Mouse (Mus musculus) spleen, adult 2 months (tissue): ENCODE measurements around the gene Fermt2. TPM values are rescaled to one million over a fixed set of nuclear protein-coding genes. Genes with fewer than 3 reads are reported as not detected.

Experiments
- DNase-seq, 2 experiments: peaks; one replicate each; pipeline versions ENCODE4 v3.0.0 to v3.0.0-alpha.2; 2012 to 2021; ENCODE audit warnings: low spot score in 2 of 2, low read depth in 1 of 2
- H3K27ac ChIP-seq: fragments of 200-500 bp; 2 replicates; pipeline ENCODE4 v1.5.1; 2012; ENCODE audit warnings: low read length, inconsistent platforms; ENCODE audit not compliant: insufficient read depth
- H3K27me3 ChIP-seq: fragments of 200-500 bp; 2 replicates; pipeline ENCODE4 v1.6.1; 2012; ENCODE audit warnings: mild to moderate bottlenecking, moderate library complexity, low read length, inconsistent platforms; ENCODE audit not compliant: control insufficient read depth, insufficient read depth
- H3K36me3 ChIP-seq: fragments of 200-500 bp; 2 replicates; pipeline ENCODE4 v1.6.1; 2012; ENCODE audit warnings: mild to moderate bottlenecking, low read length, inconsistent platforms; ENCODE audit not compliant: control insufficient read depth, insufficient read depth
- H3K4me1 ChIP-seq: fragments of 200-500 bp; 2 replicates; pipeline ENCODE4 v1.6.1; 2011; ENCODE audit warnings: inconsistent platforms; ENCODE audit not compliant: control insufficient read depth, insufficient read depth, insufficient read length
- H3K4me3 ChIP-seq: fragments of 200-500 bp; 2 replicates; pipeline ENCODE4 v1.5.1; 2011; ENCODE audit warnings: mild to moderate bottlenecking, inconsistent platforms; ENCODE audit not compliant: insufficient read depth, insufficient read length; ENCODE audit errors: extremely low read depth
- CTCF ChIP-seq: fragments of 200-500 bp; IDR thresholded peaks from 2 replicates; pipeline ENCODE4 v1.5.1; 2011; ENCODE audit warnings: mild to moderate bottlenecking, inconsistent platforms; ENCODE audit not compliant: insufficient read depth, insufficient read length, insufficient replicate concordance; ENCODE audit errors: extremely low read depth
- POLR2A ChIP-seq: fragments of 200-500 bp; IDR thresholded peaks from 2 replicates; pipeline ENCODE4 v1.6.1; 2011; ENCODE audit warnings: low read depth, low read length, inconsistent platforms
- WGBS: fragments of 180-500 bp; shearing (Covaris S2); methylation state at CpG from one replicate; pipeline ENCODE4 v1.1.7; 2018; 5-methylcytosine and 5-hydroxymethylcytosine counted together
- polyA plus RNA-seq: library from polyadenylated mRNA; depleted of rRNA; stranded (reverse); fragments of >200 nt; gene quantifications from 2 replicates; pipeline ENCODE4 v1.2.3, GENCODE M21; 2012

Fermt2 gene
- polyA plus RNA-seq, 1 experiment: 7.9 TPM

DNA sequence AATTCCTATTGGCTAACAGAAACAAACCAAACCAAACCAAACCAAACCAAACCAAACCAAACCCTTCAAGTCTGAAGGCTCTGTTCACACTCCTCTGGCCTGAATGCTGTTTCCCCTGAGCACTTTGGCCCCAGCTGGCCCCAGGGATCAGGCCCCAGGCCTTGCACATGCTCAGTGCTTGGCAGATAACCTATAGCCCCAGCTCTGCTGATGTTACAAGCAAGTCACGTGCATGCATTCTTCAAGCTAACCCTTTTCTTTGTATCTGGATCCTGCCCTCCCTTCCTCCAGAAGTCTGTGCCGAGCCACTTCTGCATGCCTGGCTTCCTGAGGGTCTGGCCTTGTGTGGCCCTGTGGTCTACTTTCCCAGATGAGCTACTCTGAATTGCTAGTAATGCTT is 78.8 kb downstream of the Fermt2 start:
- no peaks in the 10 kb centered on the region for H3K36me3 ChIP-seq
- DNase-seq: no peak
- no peaks in the 10 kb centered on the region for H3K27me3 ChIP-seq
- 32% methylated on average over 2 of the region's 2 CpGs for WGBS
- TF ChIP-seq CTCF (no peak), POLR2A (no peak)
- no peaks in the 10 kb centered on the region for H3K4me1 ChIP-seq
- no peak overlapping the region for H3K27ac ChIP-seq
- H3K4me3 ChIP-seq: no peak overlapping the region

DNA sequence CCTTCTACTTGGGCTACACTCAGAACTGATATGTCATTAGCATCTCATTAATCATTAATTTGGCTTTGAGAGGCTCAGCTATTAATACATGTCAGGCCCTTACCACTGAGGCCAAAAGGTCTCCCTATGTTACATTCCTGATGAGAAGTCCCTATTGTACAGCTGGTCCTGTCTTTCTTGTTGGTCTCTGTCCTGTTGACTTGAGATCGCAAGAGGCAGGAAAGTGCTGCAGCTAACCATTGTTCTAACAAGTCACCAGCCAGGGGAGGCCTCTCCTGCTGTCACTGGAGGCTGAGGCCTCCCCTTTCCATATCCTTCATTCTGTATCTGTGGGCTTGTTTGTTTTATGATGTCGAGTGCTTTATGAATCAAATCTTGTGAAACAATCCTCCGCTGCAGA is 83.1 kb downstream of the Fermt2 start:
- Histone ChIP-seq H3K4me3 (no peak overlapping the region), H3K27ac (no peak overlapping the region), H3K4me1 (no peaks in the 10 kb centered on the region), H3K36me3 (no peaks in the 10 kb centered on the region), H3K27me3 (no peaks in the 10 kb centered on the region)
- WGBS: 86% methylated on average over 3 of the region's 3 CpGs
- DNase-seq: no peak
- TF ChIP-seq CTCF: no peak
- no peak for TF ChIP-seq POLR2A

DNA sequence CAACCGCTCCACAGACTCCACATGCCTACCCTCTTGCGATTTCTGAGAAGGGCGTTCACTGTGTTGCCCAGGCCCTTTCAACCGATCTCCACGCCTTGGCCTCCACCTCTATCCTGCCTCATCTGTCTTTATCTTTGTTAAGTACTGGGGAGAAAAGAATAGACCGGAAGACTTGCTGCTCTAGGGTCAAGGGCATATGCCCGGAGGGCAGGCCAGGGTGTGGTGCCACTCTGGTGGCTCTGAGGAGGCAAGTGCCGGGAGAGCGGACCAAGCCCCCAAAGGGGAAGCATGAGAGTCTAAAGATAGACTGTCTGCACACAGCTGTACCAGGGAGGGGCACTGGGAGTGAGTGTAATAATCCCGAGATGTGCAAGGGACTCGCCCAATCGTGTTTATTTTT is 84.5 kb downstream of the Fermt2 start:
- 76% methylated on average over 12 of the region's 12 CpGs for WGBS
- H3K27me3 ChIP-seq: no peaks in the 10 kb centered on the region
- DNase-seq: no peak
- H3K27ac ChIP-seq: no peak overlapping the region
- no peaks in the 10 kb centered on the region for H3K36me3 ChIP-seq
- no peaks in the 10 kb centered on the region for H3K4me1 ChIP-seq
- no peak overlapping the region for H3K4me3 ChIP-seq
- no peak for TF ChIP-seq CTCF
- no peak for TF ChIP-seq POLR2A

DNA sequence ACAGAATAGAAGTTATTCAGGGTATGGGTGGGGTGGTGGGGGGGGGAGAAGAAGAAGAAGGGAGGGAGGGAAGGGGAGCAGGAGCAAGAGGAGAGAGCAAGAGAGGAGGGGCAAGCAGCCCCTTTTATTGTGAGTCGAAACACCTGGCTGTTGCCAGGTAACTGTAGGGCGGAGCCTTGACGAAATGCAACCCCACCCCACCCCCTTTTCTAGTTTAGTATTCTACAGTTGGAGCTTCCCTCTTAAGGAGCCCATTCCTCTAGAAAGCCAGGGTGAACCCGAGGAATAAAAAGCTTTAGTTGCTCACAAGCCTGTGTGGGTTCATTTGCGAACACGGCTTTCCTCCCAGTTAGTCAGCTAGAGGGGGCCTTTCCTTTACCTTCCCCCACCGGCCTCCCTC is 85.0 kb downstream of the Fermt2 start:
- Histone ChIP-seq H3K4me3 (no peak overlapping the region), H3K4me1 (no peaks in the 10 kb centered on the region), H3K27ac (no peak overlapping the region), H3K27me3 (no peaks in the 10 kb centered on the region), H3K36me3 (no peaks in the 10 kb centered on the region)
- no peak for DNase-seq
- 80% methylated on average over 7 of the region's 7 CpGs for WGBS
- TF ChIP-seq CTCF (no peak), POLR2A (no peak)

DNA sequence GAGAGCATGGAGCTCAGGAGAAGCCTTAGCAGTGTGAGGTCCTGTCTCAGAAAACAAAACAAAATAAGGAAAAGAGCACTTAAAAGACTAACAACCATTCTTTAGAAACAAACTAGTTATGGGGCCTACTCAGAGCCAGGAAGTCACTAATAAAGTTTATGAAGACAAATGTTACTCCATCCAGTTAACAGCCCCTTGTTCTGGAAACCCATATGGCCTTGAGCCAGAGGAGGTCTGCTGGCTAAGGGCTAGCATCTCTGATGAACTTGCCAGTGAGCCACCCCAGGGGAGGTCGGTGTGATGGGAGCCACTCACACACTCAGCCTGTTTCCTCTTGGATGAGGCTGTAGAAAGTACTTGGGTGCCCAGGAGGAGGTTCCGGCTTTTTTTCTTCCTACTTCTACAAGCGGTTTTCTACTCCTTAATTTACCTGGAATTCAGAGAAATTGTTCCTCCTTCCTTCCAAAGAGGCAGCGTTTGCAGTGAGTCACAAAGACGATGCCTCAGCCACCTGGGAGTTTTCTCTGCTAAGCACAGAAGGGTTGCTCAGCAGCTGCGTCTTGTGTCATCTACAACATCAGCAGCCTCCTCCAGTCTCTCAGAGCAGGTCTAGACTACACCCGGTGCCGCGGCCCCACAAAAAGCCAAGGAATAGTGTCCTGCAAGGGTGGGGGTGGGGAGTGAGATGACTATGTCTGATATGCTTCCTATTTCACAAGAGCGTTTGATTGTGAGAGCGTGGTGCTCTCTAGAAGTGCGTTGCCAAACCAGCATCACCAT is 86.9 kb downstream of the Fermt2 start:
- H3K27me3 ChIP-seq: no peaks in the 10 kb centered on the region
- WGBS: 53% methylated on average over 12 of the region's 12 CpGs
- H3K4me1 ChIP-seq: no peaks in the 10 kb centered on the region
- TF ChIP-seq POLR2A: no peak
- TF ChIP-seq CTCF: no peak
- no peak overlapping the region for H3K27ac ChIP-seq
- H3K36me3 ChIP-seq: no peaks in the 10 kb centered on the region
- no peak for DNase-seq
- no peak overlapping the region for H3K4me3 ChIP-seq

DNA sequence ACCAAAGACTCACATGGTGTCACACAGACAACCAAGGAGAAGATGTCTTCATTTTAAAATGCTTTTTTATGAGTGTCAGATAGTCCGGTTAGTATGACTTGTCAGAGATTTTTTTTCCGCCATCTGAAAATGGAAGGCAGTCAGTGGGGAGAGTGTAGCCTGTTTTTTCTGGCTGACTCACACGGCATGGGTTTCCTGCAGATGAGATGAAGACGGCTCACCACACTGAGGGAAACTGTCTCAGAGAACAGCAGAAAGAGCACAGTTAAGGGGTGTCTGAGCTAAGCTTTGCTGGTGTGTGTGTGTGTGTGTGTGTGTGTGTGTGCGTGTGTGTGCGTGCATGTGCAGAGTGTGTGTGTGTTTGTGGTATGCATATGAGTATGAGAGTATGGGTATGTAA is 88.6 kb downstream of the Fermt2 start:
- Histone ChIP-seq H3K4me1 (no peaks in the 10 kb centered on the region), H3K4me3 (no peak overlapping the region), H3K27me3 (no peaks in the 10 kb centered on the region), H3K36me3 (no peaks in the 10 kb centered on the region), H3K27ac (no peak overlapping the region)
- TF ChIP-seq CTCF (no peak), POLR2A (no peak)
- DNase-seq: no peak
- WGBS: 69% methylated on average over 6 of the region's 6 CpGs

DNA sequence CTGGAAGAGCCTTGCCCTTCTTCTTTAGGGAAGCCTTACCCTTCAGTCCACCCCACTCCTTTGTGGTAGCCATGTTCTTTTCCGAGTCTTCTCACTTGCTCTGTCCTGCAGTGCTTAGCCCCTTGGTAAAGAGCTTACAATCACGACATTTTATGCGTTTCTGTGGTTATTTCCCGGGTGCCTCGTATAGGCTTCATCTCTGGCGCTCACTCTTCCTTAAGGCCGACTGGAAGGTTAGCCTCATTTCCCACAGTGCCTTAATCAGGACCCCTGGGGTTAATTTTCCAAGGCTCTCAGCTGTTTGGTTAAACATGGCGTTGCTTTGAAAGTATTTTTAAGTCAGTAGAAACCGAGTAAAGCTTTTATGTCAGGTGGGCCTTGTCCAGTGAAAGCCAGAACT is 90.5 kb downstream of the Fermt2 start:
- 87% methylated on average over 9 of the region's 9 CpGs for WGBS
- no peak for DNase-seq
- H3K4me1 ChIP-seq: no peaks in the 10 kb centered on the region
- no peak overlapping the region for H3K27ac ChIP-seq
- no peaks in the 10 kb centered on the region for H3K27me3 ChIP-seq
- H3K36me3 ChIP-seq: no peaks in the 10 kb centered on the region
- no peak for TF ChIP-seq CTCF
- TF ChIP-seq POLR2A: no peak
- H3K4me3 ChIP-seq: no peak overlapping the region

DNA sequence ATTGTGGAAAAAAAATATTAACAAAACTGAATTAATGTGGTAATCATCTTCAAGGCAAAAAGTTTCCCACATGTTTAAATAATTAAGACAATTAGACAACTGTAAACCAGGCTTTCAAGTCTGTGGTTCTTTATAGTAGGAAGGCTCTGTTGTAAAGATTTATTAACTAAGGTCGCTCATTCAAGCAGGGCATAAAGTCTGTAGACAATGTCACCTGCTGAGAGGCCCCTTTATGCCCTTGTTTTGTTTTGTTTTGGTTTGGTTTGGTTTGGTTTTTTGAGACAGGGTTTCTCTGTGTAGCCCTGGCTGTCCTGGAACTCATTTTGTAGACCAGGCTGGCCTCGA is 91.0 kb downstream of the Fermt2 start:
- WGBS: 89% methylated on average over 2 of the region's 2 CpGs
- TF ChIP-seq CTCF: no peak
- no peak for TF ChIP-seq POLR2A
- Histone ChIP-seq H3K4me3 (no peak overlapping the region), H3K4me1 (no peaks in the 10 kb centered on the region), H3K27me3 (no peaks in the 10 kb centered on the region), H3K27ac (no peak overlapping the region), H3K36me3 (no peaks in the 10 kb centered on the region)
- no peak for DNase-seq
